Mouse (Mus musculus): ENCODE data around the gene Rab9b. TPM values are rescaled to one million over a fixed set of nuclear protein-coding genes. Genes with fewer than 3 reads are reported as not detected.

Gene Rab9b
- total RNA-seq (2021) = 10 to 100 TPM; 26.4 to 36.8 TPM

DNA sequence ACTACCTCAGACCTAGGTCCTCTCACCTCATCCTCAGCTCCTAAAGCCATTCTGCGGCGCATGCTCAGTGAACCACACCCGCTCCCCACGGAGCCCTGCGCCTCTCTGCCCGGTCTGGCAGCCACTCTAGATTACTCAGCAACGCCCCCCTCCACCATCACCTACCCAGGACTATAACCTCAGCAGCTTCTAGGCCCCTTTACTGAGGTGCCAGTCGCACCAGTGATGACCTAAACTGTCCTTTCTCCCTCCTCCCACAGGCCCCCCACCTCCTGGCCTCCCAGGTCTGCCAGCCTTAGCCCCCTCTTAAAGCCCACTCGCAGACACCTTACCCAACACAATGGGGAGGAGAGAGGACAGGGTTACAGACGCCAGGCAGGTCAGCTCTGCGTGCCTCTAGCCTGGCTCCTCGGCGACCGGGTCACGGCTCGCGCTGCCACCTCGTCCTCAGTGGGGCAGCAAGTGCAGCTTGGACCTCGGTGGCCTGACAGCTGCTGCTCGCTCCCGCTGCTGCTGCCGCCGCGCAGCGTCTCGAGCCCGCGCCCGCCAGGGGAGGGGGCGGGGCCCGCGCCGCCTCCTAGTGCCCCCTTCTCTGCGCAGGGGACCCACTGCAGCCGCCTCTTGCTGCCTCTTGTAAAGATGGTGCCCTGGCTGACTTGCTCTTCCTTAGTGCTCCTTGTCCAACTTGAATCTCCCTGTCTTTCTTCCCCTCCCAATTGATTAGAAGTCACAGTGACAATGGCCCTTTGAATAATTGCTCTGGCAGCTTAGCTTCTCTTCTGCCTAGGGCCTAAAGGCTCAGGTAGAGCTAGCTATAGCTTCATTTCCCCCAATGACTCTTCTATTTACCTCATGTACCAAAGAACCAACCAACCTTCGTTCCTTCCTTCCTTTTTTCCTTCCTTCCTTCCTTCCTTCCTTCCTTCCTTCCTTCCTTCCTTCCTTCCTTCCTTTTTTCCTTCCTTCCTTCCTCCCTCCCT lies at the start of gene Rab9b:
Gene Rab9b, minus strand, starts transcription at position 695 of the 980 bp plus-strand sequence.
- DNase-seq = peak; percentile 53
- intact Hi-C loops (cut with DNase I) = no loop called here

DNA sequence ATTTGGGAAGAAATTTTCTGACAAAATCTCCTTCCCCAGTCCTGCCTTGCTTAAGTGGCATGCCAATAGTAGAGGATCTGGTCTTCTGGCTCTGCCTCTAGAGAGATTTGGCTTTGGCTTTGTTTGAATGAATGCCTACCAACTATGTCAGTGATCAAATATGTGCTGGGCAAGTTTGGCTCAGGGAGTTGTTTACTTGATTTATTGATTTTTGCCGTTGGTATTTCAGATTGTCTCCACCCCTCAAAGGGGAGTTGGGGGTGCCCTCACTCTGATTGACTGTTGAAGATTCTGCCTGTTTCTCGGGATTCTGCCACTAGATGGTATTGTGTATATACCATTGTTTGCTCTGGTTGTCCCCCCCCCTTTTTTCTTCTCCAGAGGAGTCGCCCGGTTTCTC lies 35.8 kb upstream of the Rab9b start:
- DNase-seq = no peak
- intact Hi-C loops (cut with DNase I) = no loop called here

DNA sequence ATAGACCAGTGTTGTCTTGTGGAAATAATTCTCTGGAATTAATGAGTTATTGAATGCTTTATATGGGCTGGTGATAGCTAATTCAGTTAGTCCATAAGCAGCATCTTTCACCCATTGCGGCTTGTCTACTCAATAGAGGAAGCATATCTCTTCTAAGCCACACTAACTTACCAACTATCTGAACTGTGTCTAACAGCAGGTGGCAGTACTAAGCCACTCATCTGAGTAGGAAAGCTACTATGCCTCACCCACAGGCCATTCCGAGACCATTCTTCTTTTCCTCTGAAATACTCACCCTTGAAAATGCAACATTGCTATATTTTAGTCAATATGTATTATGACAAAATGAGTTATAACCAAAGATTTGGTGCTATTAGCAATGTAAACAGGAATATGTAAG lies 27.2 kb upstream of the Rab9b start:
- DNase-seq = no peak
- intact Hi-C loops (cut with DNase I) = no loop called here

GRCm38 (mm10) chrX:136850300-136850699 lies 18.3 kb downstream of the Rab9b start:
- no peak for DNase-seq
- intact Hi-C loops (cut with DNase I) = no loop called here

GRCm38 (mm10) chrX:136828610-136829009 lies 39.9 kb downstream of the Rab9b start:
- DNase-seq = no peak
- intact Hi-C loops (cut with DNase I) = no loop called here

DNA sequence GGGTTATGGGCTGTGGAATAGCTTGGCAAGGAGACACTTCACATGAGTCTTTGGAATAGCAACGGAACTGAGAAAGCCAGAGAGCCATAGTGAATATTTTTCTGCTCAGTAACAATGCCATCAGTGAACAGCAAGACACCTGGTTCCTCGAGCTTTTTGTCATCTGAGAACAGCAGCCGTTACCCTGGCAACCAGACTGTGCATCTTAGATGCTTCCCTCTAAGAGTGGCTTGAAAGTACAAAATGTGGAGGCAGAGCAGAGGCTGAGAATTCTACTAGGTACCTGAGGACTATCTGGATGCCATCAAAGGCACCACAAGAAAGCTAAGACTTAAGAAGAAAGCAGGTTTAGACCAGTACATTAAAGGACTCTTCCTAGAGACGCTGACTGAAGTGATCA lies 43.5 kb downstream of the Rab9b start:
- DNase-seq = no peak
- intact Hi-C loops (cut with DNase I) = no loop called here

- intact Hi-C loops (cut with DNase I) = no loop called here
- no peak for DNase-seq
These were observed 46.2 kb downstream of the Rab9b start, which contains the start of gene Plp1 for GRCm38 (mm10) chrX:136822371-136822770. Gene Plp1, plus strand, starts transcription at chrX:136822671.

DNA sequence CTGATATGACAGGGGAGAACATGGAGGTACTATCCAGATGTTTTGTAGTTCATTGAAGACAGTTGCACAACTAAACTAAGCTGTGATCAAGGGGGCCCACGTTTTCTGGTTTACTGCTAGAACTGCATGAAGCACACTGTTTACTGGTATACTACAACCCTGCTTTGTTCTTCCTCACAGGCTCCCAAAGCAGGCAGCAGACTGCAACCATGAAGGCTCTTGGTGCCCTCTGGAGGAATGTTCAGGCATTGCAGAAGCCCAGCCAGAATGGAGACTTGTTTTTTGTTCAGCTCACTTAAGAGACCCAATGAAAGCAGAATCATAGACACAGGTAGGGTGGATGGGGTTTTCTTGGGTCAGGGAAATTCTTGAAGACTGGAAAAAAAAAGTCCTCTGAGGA lies 48.3 kb downstream of the Rab9b start:
- peak; percentile 69 for DNase-seq
- intact Hi-C loops (cut with DNase I) = no loop called here

DNA sequence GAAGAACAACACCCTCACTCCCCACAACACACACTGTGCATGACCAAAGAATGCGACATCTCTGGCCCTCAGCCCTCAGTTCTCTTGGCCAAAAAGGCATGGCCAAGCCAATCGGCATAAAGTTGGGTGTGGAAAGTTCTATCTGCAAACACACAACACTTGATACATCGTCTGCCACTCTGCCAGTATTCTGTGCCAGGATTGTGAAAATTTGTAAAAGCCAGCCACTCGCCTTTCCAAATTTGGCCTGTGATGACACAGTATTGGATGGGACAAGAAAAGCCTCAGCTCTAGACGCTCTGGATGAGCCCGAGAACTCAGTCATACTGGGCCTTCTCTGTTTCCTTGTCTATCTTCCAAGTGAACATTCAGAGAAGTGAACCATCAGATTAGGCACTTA lies 48.8 kb downstream of the Rab9b start:
- intact Hi-C loops (cut with DNase I) = no loop called here
- no peak for DNase-seq

Other genes starting within 250 kb of the Rab9b start
- gene Tceal1, start 160.8 kb downstream of the Rab9b start, total RNA-seq (2021) = 10 to 100 TPM; 12.5 to 14.2 TPM
- gene Morf4l2, start 125.1 kb downstream of the Rab9b start, total RNA-seq (2021) = 100 to 1,000 TPM; 428 to 458 TPM
- not detected for gene Glra4, start 88.6 kb downstream of the Rab9b start, total RNA-seq (2021)
- 10 to 100 TPM; 15.6 to 17.2 TPM for gene Plp1, start 46.1 kb downstream of the Rab9b start, total RNA-seq (2021)
- gene H2bfm, start 58.6 kb upstream of the Rab9b start, total RNA-seq (2021) = not detected
- 10 to 100 TPM; 40.4 to 68.4 TPM for gene Tmsb15b2, start 106.7 kb upstream of the Rab9b start, total RNA-seq (2021)
- 1 to 10 TPM; 4.3 to 4.8 TPM for gene Tmsb15l, start 108.1 kb upstream of the Rab9b start, total RNA-seq (2021)
- gene Tmsb15b1, start 108.1 kb upstream of the Rab9b start, total RNA-seq (2021) = 10 to 100 TPM in 1 of 2 experiments, 1 to 10 TPM in 1; 10.0 to 28.2 TPM
- 100 to 1,000 TPM; 228 to 251 TPM for gene Zcchc18, start 124.4 kb upstream of the Rab9b start, total RNA-seq (2021)
- 10 to 100 TPM; 12.3 to 23.9 TPM for gene Slc25a53, start 169.5 kb upstream of the Rab9b start, total RNA-seq (2021)
- gene Fam199x, start 180.8 kb upstream of the Rab9b start, total RNA-seq (2021) = 10 to 100 TPM; 12.1 to 12.3 TPM